Mouse (Mus musculus): ENCODE data around the gene Fdx1. TPM values are rescaled to one million over a fixed set of nuclear protein-coding genes. Genes with fewer than 3 reads are reported as not detected.

Gene Fdx1
- polyA plus RNA-seq, 1 experiment, result 22.0 TPM

GRCm38 (mm10) chr9:51922756-51923155, 40.6 kb downstream of the Fdx1 start:
- H3K4me3 ChIP-seq (ENCODE audit: insufficient read depth, low read length), result no peak overlapping the region
- TF ChIP-seq CTCF (IDR thresholded peaks at IDR 0.05; ENCODE audit: borderline replicate concordance, insufficient read depth, low read length), result no peak
- TF ChIP-seq POLR2A (IDR thresholded peaks at IDR 0.05; ENCODE audit: low read depth, low read length), result no peak
- no peaks in the 10 kb centered on the region for H3K4me1 ChIP-seq (ENCODE audit: control insufficient read depth, insufficient read depth, low read length)
- no peak overlapping the region for H3K27ac ChIP-seq (ENCODE audit: insufficient read depth, low read length)

GRCm38 (mm10) chr9:51915580-51915979, 47.8 kb downstream of the Fdx1 start:
- H3K4me1 ChIP-seq (ENCODE audit: control insufficient read depth, insufficient read depth, low read length), result no peaks in the 10 kb centered on the region
- no peak overlapping the region for H3K27ac ChIP-seq (ENCODE audit: insufficient read depth, low read length)
- no peak for TF ChIP-seq POLR2A (IDR thresholded peaks at IDR 0.05; ENCODE audit: low read depth, low read length)
- no peak for TF ChIP-seq CTCF (IDR thresholded peaks at IDR 0.05; ENCODE audit: borderline replicate concordance, insufficient read depth, low read length)
- H3K4me3 ChIP-seq (ENCODE audit: insufficient read depth, low read length), result no peak overlapping the region

GRCm38 (mm10) chr9:51914481-51915120, 48.8 kb downstream of the Fdx1 start:
- Histone ChIP-seq H3K4me3 (ENCODE audit: insufficient read depth, low read length) (no peak overlapping the region), H3K4me1 (ENCODE audit: control insufficient read depth, insufficient read depth, low read length) (no peaks in the 10 kb centered on the region), H3K27ac (ENCODE audit: insufficient read depth, low read length) (no peak overlapping the region)
- TF ChIP-seq CTCF (IDR thresholded peaks at IDR 0.05; ENCODE audit: borderline replicate concordance, insufficient read depth, low read length) (no peak), POLR2A (IDR thresholded peaks at IDR 0.05; ENCODE audit: low read depth, low read length) (no peak)

GRCm38 (mm10) chr9:51908838-51909237, 54.5 kb downstream of the Fdx1 start:
- Histone ChIP-seq H3K27ac (ENCODE audit: insufficient read depth, low read length) (no peak overlapping the region), H3K4me3 (ENCODE audit: insufficient read depth, low read length) (no peak overlapping the region), H3K4me1 (ENCODE audit: control insufficient read depth, insufficient read depth, low read length) (no peaks in the 10 kb centered on the region)
- TF ChIP-seq POLR2A (IDR thresholded peaks at IDR 0.05; ENCODE audit: low read depth, low read length) (no peak), CTCF (IDR thresholded peaks at IDR 0.05; ENCODE audit: borderline replicate concordance, insufficient read depth, low read length) (0 out of 2 replicates have a peak, but pooled peaks have one; percentile 37)

GRCm38 (mm10) chr9:51908255-51908654, 55.1 kb downstream of the Fdx1 start:
- H3K4me1 ChIP-seq (ENCODE audit: control insufficient read depth, insufficient read depth, low read length), result no peaks in the 10 kb centered on the region
- H3K27ac ChIP-seq (ENCODE audit: insufficient read depth, low read length), result no peak overlapping the region
- TF ChIP-seq POLR2A (IDR thresholded peaks at IDR 0.05; ENCODE audit: low read depth, low read length), result no peak
- no peak for TF ChIP-seq CTCF (IDR thresholded peaks at IDR 0.05; ENCODE audit: borderline replicate concordance, insufficient read depth, low read length)
- no peak overlapping the region for H3K4me3 ChIP-seq (ENCODE audit: insufficient read depth, low read length)

- H3K4me3 ChIP-seq (ENCODE audit: insufficient read depth, low read length), result no peak overlapping the region
- no peak for TF ChIP-seq CTCF (IDR thresholded peaks at IDR 0.05; ENCODE audit: borderline replicate concordance, insufficient read depth, low read length)
- TF ChIP-seq POLR2A (IDR thresholded peaks at IDR 0.05; ENCODE audit: low read depth, low read length), result no peak
- no peak overlapping the region for H3K27ac ChIP-seq (ENCODE audit: insufficient read depth, low read length)
- no peaks in the 10 kb centered on the region for H3K4me1 ChIP-seq (ENCODE audit: control insufficient read depth, insufficient read depth, low read length)
Observed at GRCm38 (mm10) chr9:51906938-51907337, 56.4 kb downstream of the Fdx1 start.

Other genes starting within 250 kb of the Fdx1 start
- 6.6 and 15.6 TPM in 2 replicates for gene Arhgap20, start 198.2 kb downstream of the Fdx1 start, polyA plus RNA-seq (2011; ENCODE audit: insufficient read length, low read depth, missing spikeins)
- 106 and 131 TPM in 2 replicates for gene Rdx, start 83.6 kb upstream of the Fdx1 start, polyA plus RNA-seq (2011; ENCODE audit: insufficient read length, low read depth, missing spikeins)
- 5.6 and 5.7 TPM in 2 replicates for gene Zc3h12c, start 205.0 kb upstream of the Fdx1 start, polyA plus RNA-seq (2011; ENCODE audit: insufficient read length, low read depth, missing spikeins)